Mouse (Mus musculus): Measurements from ENCODE around the gene H2-K1.
"Not testable (repeated sequence)": the region's sequence is repeated elsewhere in the genome, so short reads cannot be mapped to it uniquely, and the experiment has no call there.

H2-K1 gene

GRCm38 (mm10) chr17:33954646-33955554, 45.2 kb downstream of the H2-K1 start:
- no peak for DNase-seq (ENCODE audit: low read depth, low spot score)

GRCm38 (mm10) chr17:33953961-33954565, 46.1 kb downstream of the H2-K1 start:
- no peak for DNase-seq (ENCODE audit: low read depth, low spot score)

DNA sequence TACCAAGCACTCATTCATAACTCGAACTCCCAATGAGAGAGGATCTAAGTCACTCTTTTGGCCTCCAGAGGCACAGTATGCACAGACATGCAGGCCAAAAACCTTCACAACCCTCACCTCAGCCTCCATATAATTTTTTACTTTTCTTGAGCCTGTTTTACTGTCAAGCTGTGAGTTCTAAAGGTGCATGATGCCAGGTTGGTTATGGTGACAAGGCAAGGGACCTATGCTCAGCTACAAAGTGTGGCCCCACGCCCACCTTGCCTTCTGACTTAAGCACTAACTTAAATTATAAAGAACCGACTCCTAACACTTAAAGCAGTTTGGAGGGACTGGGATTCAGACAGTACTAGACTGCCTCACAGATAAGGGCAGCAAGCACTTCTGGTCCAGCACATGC, 46.8 kb downstream of the H2-K1 start:
- no peak for DNase-seq (ENCODE audit: low read depth, low spot score)

DNA sequence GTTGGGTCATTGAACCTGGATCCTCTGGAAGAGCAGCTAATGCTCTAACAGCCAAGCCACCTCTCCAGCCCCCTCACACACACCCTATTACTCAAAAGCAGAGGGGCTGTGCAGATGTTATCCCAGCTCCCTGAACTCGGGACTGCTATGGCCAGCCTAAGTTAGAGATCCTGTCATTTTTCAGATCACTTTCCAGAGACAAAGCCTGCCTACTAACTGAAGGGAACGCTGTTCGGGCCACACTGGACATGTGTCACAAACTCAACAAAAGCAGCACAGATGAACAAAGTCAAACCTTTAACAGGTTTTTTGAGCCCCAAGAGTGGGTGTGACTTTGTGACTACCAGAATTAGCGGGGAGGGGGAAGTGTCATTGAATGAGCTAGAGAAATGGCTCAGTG, 47.3 kb downstream of the H2-K1 start:
- no peak for DNase-seq (ENCODE audit: low read depth, low spot score)

- DNase-seq (ENCODE audit: low read depth, low spot score) = not testable (repeated sequence)
Measured at GRCm38 (mm10) chr17:33952015-33952414, 48.1 kb downstream of the H2-K1 start.

DNA sequence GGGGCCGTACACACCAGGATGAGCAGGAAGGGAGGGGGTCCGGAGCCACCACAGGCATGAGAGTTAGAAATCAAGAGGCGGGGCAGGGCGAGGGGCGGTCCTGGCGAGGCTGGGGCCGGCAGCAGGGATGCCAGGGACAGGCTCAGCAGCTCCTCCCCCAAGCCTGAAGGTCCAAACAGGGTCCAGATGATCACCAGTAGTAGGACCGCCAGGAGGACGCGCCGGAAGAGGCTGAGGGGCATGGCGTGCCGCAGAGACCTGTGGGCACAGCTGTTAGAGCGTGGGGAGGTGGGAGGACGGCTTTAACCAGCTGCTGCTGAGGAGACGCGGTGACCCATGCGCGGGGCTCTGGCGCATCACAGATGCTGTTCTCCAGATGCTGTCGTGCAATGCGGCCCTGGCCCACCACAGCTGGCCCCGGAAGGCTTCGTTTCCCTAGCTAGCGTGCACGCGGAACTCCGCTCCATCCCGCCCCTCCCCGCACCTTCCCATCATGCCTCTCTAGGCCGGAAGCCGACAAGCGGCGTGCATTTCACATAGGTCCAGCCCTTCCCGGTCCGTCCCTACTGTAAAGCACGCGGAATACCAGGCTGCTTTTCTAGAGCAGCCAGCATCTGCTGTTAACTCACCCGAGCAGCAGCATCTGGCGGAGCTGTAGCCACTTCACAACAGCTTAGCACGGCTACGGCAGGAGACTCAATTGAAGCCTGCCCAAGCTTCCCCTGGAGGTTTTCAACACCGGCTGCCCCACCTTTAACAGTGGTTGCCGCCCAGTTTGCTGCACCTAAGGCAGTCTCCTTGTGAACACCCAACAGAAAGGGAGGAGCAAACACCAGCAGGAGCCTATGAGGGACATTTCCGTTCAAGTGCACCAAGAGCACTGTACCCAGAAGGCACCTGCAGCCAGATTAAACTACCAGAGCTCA, 48.9 kb downstream of the H2-K1 start, which contains the start of gene B3galt4:
Gene B3galt4, minus strand, starts transcription at position 468 of the 926 bp plus-strand sequence.
- peak; percentile 80 for DNase-seq (ENCODE audit: low read depth, low spot score)

GRCm38 (mm10) chr17:33950131-33950625, 50.0 kb downstream of the H2-K1 start:
- DNase-seq (ENCODE audit: low read depth, low spot score) = no peak

DNA sequence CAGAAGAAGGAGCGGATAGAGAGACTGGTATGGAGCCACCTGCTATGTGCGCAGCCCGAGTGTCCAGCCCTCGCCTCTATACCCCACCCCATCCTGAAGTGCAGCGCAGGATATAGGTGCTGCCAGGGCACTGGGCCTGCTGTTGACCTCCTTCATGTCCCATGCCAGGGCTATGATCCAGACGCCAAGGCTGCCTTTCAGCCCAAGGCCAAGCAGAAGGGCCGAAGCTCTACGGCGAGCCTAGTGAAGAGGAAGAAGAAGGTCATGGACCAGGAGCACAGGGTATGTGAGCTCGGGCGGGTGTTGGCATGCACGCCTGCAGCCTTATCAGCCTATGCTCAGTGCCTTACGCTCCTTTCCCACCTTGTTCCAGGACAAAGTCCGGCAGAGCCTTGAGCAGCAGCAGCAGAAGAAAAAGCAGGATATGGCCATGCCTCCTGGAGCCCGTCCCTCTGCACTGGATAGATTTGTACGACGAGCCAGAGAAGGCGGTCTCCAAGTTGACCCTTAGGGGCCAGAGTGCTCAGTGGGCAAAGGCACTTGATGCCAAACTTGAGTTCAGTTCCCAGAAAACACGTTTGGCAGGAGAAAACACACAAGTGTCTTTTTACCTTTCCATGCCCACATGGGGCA, 51.1 kb downstream of the H2-K1 start:
- DNase-seq (ENCODE audit: low read depth, low spot score) = no peak

DNA sequence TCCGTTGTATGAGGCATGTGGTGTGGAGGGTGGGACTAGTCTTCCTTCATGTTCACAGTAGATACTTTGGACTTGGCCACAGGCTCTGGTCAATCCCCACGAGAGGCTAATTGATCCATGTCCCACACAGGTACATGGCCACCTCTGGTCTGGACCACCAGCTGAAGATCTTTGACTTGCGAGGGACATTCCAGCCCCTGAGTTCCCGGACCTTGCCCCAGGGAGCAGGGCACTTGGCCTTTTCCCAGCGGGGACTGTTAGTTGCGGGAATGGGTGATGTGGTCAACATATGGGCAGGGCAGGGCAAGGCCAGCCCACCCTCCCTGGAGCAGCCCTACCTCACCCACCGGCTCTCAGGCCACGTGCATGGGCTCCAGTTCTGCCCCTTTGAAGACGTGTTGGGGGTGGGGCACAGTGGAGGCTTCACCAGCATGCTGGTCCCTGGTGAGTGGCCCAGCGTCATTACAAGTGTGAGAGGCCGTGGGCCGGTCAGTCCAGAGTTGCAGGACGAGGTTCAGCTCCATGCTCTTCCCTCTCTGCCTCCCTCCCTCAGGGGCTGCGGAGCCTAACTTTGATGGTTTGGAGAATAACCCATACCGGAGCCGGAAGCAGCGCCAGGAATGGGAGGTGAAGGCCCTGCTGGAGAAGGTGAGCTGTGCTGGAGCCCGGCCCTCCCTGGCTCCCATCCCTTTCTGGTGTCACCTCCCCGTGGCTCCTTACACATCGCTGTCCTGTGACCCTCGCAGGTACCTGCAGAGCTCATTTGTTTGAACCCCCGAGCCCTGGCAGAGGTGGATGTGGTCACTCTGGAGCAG, 51.9 kb downstream of the H2-K1 start:
- no peak for DNase-seq (ENCODE audit: low read depth, low spot score)

GRCm38 (mm10) chr17:33947430-33948089, 52.6 kb downstream of the H2-K1 start:
- no peak for DNase-seq (ENCODE audit: low read depth, low spot score)
